In genomic region chr4:119882401-119882800, GRCm38 (mm10) we compare ENCODE assay signal across 27 mouse cellular contexts.
DNase-seq lines count a peak whose midpoint lies in the region; ATAC-seq and TF ChIP-seq lines count a peak whose summit lies in the region.
"Had no signal": no experiment of that assay in that cellular context is flagged by ENCODE, and none has a peak within 500 bp of the region (broad histone marks: within the 10 kb centered on the region; RNA-seq: fewer than 3 reads in every experiment).

No protein-coding gene starts in this region.

- 29% methylated on average over 4 of the region's 4 CpGs for WGBS in limb, embryonic 14.5 days
- 37% methylated on average over 4 of the region's 4 CpGs for WGBS in limb, embryonic 10.5 days
- WGBS in lung, embryonic 15.5 days = 20% methylated on average over 4 of the region's 4 CpGs
- WGBS in forebrain, postnatal 0 days = 44% methylated on average over 4 of the region's 4 CpGs

- H3K4me1 ChIP-seq in limb, embryonic 14.5 days (ENCODE audit: control insufficient read depth, insufficient read depth, low read length) = no peaks in the 10 kb centered on the region
- H3K4me1 ChIP-seq in limb, embryonic 10.5 days = peaks cover 6% of the 10 kb centered on the region
- H3K4me1 ChIP-seq in lung, embryonic 15.5 days = 0 out of 2 replicates have a peak, but pooled peaks cover 4% of the 10 kb centered on the region
- H3K4me1 ChIP-seq in forebrain, postnatal 0 days (ENCODE audit: insufficient read depth) = no peaks in the 10 kb centered on the region
- H3K4me1 ChIP-seq: embryonic facial prominence, embryonic 15.5 days; hindbrain, embryonic 12.5 days; liver, embryonic 15.5 days; midbrain, embryonic 15.5 days had no signal

- ATAC-seq in limb, embryonic 14.5 days (ENCODE audit: low FRiP score, low read depth) = 0 out of 2 replicates have a peak, but pooled peaks have one; percentile 30
- peak; percentile 91 for ATAC-seq in lung, embryonic 15.5 days (ENCODE audit: borderline replicate concordance, extremely low read depth, low FRiP score, low TSS enrichment)
- ATAC-seq in forebrain, postnatal 0 days = no peak
- ATAC-seq: activated CD4-positive, CD25-positive, alpha-beta regulatory T cell, adult 4 months; intestine, embryonic 15.5 days; midbrain, embryonic 15.5 days had no signal

- TF ChIP-seq CTCF in forebrain, postnatal 0 days (IDR thresholded peaks at IDR 0.05; ENCODE audit: low read depth) = no peak

- H3K36me3 ChIP-seq in limb, embryonic 14.5 days (ENCODE audit: control insufficient read depth, insufficient read depth, low read length) = no peaks in the 10 kb centered on the region
- no peaks in the 10 kb centered on the region for H3K36me3 ChIP-seq in limb, embryonic 10.5 days
- H3K36me3 ChIP-seq in lung, embryonic 15.5 days = no peaks in the 10 kb centered on the region
- no peaks in the 10 kb centered on the region for H3K36me3 ChIP-seq in forebrain, postnatal 0 days (ENCODE audit: insufficient read depth)
- H3K36me3 ChIP-seq: embryonic facial prominence, embryonic 15.5 days; forebrain, embryonic 10.5 days; hindbrain, embryonic 12.5 days; intestine, embryonic 15.5 days; limb, embryonic 12.5 days; liver, embryonic 15.5 days; midbrain, embryonic 15.5 days; neural tube, embryonic 15.5 days had no signal

- no peak overlapping the region for H3K4me2 ChIP-seq in limb, embryonic 14.5 days (replicated peaks; ENCODE audit: low read depth, low read length, severe bottlenecking)
- H3K4me2 ChIP-seq in lung, embryonic 15.5 days = no peak overlapping the region
- no peak overlapping the region for H3K4me2 ChIP-seq in forebrain, postnatal 0 days (ENCODE audit: low read depth)
- H3K4me2 ChIP-seq: embryonic facial prominence, embryonic 15.5 days; heart, embryonic 11.5 days; hindbrain, embryonic 12.5 days; intestine, embryonic 15.5 days; limb, embryonic 12.5 days; liver, embryonic 15.5 days; midbrain, embryonic 15.5 days; neural tube, embryonic 15.5 days had no signal

- H3K9ac ChIP-seq in limb, embryonic 14.5 days (ENCODE audit: low read depth, low read length, severe bottlenecking) = no peak overlapping the region
- H3K9ac ChIP-seq in lung, embryonic 15.5 days = no peak overlapping the region
- H3K9ac ChIP-seq in forebrain, postnatal 0 days = no peak overlapping the region
- H3K9ac ChIP-seq: embryonic facial prominence, embryonic 15.5 days; hindbrain, embryonic 12.5 days; intestine, embryonic 15.5 days; limb, embryonic 12.5 days; liver, embryonic 15.5 days; midbrain, embryonic 15.5 days; neural tube, embryonic 15.5 days had no signal

- no peak overlapping the region for H3K27ac ChIP-seq in limb, embryonic 14.5 days (replicated peaks; ENCODE audit: low read depth, low read length)
- no peak overlapping the region for H3K27ac ChIP-seq in limb, embryonic 10.5 days
- H3K27ac ChIP-seq in lung, embryonic 15.5 days = peak overlapping the region; percentile 84; the same call in 1 of the 2 replicates
- no peak overlapping the region for H3K27ac ChIP-seq in forebrain, postnatal 0 days (ENCODE audit: low read depth, low read length)
- H3K27ac ChIP-seq: embryonic facial prominence, embryonic 15.5 days; forebrain, embryonic 10.5 days; hindbrain, embryonic 12.5 days; intestine, embryonic 15.5 days; limb, embryonic 12.5 days; liver, embryonic 15.5 days; midbrain, embryonic 15.5 days; neural tube, embryonic 15.5 days had no signal

- H3K27me3 ChIP-seq in limb, embryonic 14.5 days (ENCODE audit: control insufficient read depth, insufficient read depth, low read length) = no peaks in the 10 kb centered on the region
- H3K27me3 ChIP-seq in limb, embryonic 10.5 days (ENCODE audit: low read depth, poor library complexity, severe bottlenecking) = no peaks in the 10 kb centered on the region
- no peaks in the 10 kb centered on the region for H3K27me3 ChIP-seq in lung, embryonic 15.5 days
- H3K27me3 ChIP-seq in forebrain, postnatal 0 days (ENCODE audit: insufficient read depth, low read length) = no peaks in the 10 kb centered on the region
- H3K27me3 ChIP-seq: embryonic facial prominence, embryonic 15.5 days; hindbrain, embryonic 12.5 days; intestine, embryonic 15.5 days; limb, embryonic 12.5 days; liver, embryonic 15.5 days; megakaryocyte, embryonic 14.5 days; midbrain, embryonic 15.5 days; neural tube, embryonic 15.5 days had no signal

- no peak overlapping the region for H3K4me3 ChIP-seq in limb, embryonic 14.5 days (replicated peaks; ENCODE audit: low read length)
- no peak overlapping the region for H3K4me3 ChIP-seq in limb, embryonic 10.5 days
- no peak overlapping the region for H3K4me3 ChIP-seq in lung, embryonic 15.5 days
- no peak overlapping the region for H3K4me3 ChIP-seq in forebrain, postnatal 0 days (ENCODE audit: low read depth, low read length)
- H3K4me3 ChIP-seq: embryonic facial prominence, embryonic 15.5 days; forebrain, embryonic 10.5 days; hindbrain, embryonic 12.5 days; intestine, embryonic 15.5 days; limb, embryonic 12.5 days; liver, embryonic 15.5 days; megakaryocyte, embryonic 14.5 days; midbrain, embryonic 15.5 days; myocyte; neural tube, embryonic 15.5 days had no signal

- DNase-seq in limb, embryonic 14.5 days (ENCODE audit: low spot score) = no peak
- DNase-seq in limb, embryonic 10.5 days (ENCODE audit: low spot score) = no peak
- DNase-seq in fat pad, adult 2 months (ENCODE audit: extremely low read depth, low read depth, low spot score) = peak; percentile 57
- DNase-seq in mesoderm, embryonic 11.5 days (ENCODE audit: low read depth, low spot score) = peak; percentile 12
- no peak for DNase-seq in forebrain, postnatal 0 days
- no peak for DNase-seq in gastrocnemius, postnatal 14 days
- DNase-seq: adrenal gland, postnatal 14 days; cerebellum, adult 11-12 months; cerebellum, postnatal 14 days; gastrocnemius, postnatal 25 days; heart, postnatal 10 days; kidney, adult 9 months; kidney, postnatal 36 days; layer of hippocampus, adult 9-11 months had no signal

- intact Hi-C loops in gastrocnemius, postnatal 14 days (cut with DNase I; ENCODE audit: low total_unique reads) = no loop called here

- H3K9me3 ChIP-seq in limb, embryonic 14.5 days (ENCODE audit: control insufficient read depth, low read length) = no peaks in the 10 kb centered on the region
- H3K9me3 ChIP-seq in limb, embryonic 10.5 days (replicated peaks) = no peaks in the 10 kb centered on the region
- H3K9me3 ChIP-seq in lung, embryonic 15.5 days = no peaks in the 10 kb centered on the region
- H3K9me3 ChIP-seq in forebrain, postnatal 0 days (ENCODE audit: low read length) = no peaks in the 10 kb centered on the region
- H3K9me3 ChIP-seq: embryonic facial prominence, embryonic 15.5 days; forebrain, embryonic 10.5 days; hindbrain, embryonic 12.5 days; intestine, embryonic 15.5 days; limb, embryonic 12.5 days; liver, embryonic 15.5 days; megakaryocyte, embryonic 14.5 days; midbrain, embryonic 15.5 days; neural tube, embryonic 15.5 days had no signal

- no peak for TF ChIP-seq POLR2A in limb, embryonic 14.5 days (IDR thresholded peaks at IDR 0.05; ENCODE audit: borderline replicate concordance, extremely low read depth, insufficient read depth, insufficient read length)

Comparison
In these comparisons a context has a peak if more than half of its experiments do, and no peak if none do; other contexts are left out.
1. DNase-seq: peak in fat pad, adult 2 months (single experiment) and mesoderm, embryonic 11.5 days (single experiment); none in limb, embryonic 14.5 days (single experiment), limb, embryonic 10.5 days (single experiment), forebrain, postnatal 0 days (single experiment) and gastrocnemius, postnatal 14 days (single experiment).